Mouse (Mus musculus) olfactory bulb, adult 2 months (tissue): ENCODE data around the gene Ccdc85c.

Experiments
- CTCF ChIP-seq: fragments of 200-500 bp; IDR thresholded peaks from 2 replicates; pipeline ENCODE4 v1.5.1; 2012; ENCODE audit warnings: low read depth, mild to moderate bottlenecking, low read length, moderate library complexity; ENCODE audit not compliant: insufficient read depth
- POLR2A ChIP-seq: fragments of 200-500 bp; IDR thresholded peaks from 2 replicates; pipeline ENCODE4 v1.6.1; 2012; ENCODE audit warnings: mild to moderate bottlenecking, low read depth, low read length, moderate library complexity; ENCODE audit not compliant: insufficient read depth

DNA sequence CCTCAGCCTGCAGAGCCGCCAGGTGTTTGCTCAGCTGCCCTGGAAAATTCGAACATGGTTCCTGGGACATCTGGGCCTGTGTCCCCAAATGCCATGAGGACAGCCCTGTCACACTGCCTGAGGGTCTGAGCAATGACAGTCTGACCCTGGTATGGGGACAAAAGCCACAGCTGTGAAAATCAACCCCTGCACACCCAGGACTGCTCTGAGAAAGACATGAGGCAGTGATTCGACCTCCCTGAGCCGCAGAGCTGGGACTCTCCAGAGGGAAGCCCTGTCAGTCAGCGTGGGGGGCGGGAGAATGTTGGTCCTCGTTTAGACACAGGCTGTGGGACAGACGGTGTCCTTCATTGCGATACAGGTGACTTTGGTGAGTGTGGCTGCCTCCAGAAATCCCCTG lies 29.6 kb downstream of the Ccdc85c start:
- TF ChIP-seq CTCF (no peak), POLR2A (no peak)
